Mouse (Mus musculus): ENCODE results near the gene Itk.
A peak's percentile ranks its signal among the peaks of the same experiment; 100 is the strongest.

Gene Itk

DNA sequence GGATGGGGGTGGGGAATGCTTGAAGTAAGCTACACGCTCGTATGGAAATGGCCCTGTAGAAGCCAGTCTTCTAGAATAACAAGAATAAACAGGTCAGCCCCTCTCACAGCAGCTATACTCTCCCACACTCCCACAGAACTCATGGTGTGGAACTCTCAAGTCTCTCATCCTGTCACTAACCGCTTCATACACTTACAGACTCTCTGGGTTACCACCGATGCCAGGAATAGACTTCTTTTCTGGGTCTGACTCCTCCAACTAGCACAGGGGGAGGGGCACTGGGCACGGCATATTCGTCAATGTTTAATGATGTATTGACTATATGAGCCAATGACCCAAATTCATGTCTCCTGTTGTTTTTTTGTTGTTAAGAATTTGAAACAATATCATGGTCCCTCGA lies 82.5 kb downstream of the Itk start:
- DNase-seq (ENCODE audit: low spot score) = no peak

DNA sequence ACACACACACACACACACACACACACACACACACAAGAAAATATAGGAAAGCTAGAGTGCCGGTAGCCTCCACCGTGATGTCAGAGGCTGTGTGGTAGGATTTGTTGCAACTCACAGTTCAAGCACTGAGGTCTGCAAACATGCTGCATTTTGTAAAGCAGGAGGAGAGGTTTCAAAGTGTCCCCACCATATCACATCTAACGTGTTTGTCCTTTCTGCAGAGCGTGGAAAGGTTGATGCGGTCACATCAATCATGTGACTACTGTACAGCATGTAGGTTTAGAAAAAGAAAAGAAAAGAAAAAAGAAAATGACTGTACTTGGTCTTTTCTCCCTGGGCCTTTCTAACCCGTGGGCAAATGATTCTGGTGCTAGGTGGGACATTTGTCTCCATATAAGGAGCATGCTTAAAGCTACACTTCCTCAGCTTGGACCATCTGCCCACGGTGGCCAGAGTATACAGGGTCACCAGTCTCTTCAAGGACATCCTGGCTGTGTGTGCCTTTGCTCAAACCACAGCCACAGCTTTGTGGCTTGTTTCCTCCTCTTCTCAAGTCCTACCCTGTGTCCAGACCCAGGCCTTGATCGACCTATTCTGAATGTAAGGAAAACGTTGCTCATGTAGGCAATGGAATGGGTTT lies 83.3 kb downstream of the Itk start:
- no peak for DNase-seq (ENCODE audit: low spot score)

DNA sequence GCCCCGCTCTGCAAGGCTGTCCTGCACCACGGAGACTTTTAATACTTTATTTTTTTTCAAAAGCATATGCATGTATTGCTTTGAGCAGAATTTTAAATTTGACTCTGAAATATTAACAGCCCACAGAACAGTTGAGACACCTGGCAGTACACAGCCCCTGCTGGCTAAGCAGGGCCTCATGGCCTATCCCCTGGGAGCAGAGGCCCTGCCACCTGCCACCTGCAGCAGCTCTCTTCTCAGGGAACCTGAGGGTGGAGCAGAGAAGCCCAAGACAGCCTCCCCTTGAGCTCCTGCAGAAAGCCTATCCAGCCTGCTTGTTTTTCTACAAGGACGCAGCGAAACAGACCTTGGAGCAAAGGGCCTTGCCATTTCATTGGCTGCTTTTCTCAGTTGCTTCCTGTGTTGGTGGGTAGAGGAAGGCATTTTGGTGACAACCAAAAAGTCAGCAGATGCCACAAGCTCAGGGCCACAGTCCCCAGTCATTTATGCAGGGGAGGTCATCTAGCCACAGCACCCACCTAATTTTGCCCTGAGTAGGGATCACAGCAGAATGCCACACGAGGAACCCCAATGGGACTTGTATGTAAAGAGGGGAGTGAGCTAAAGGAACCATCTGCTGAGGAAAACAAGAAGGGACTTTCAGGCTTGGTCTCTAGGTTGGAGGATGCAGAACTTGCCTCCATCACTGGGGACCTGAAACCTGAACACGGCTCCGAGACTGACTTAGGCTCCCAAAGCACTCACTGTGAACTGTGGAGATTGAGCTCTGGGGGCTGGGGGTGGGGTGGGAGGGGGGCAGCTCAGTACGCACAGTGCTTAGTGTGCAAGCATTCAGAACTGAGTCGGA lies 84.2 kb downstream of the Itk start:
- DNase-seq (ENCODE audit: low spot score) = no peak

DNA sequence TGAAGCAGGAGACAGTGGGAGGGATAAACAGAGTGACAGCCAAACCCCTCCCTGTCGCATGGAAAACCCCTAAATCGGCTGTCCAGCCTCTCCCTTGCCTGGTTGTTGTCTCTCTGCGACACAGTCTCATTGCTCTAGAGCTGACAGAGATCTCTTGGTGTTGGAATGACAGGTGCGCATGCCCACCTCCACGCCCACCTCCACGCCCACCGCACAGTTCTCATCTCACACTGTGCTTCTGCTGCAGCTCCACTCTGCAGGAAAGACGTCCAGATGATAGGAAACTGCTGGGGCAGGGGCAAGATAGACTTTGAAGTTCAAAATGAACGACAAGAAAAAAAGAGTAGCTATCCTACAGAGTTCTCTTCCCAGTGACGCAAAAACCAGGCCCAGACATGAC lies 85.2 kb downstream of the Itk start:
- DNase-seq (ENCODE audit: low spot score) = no peak

DNA sequence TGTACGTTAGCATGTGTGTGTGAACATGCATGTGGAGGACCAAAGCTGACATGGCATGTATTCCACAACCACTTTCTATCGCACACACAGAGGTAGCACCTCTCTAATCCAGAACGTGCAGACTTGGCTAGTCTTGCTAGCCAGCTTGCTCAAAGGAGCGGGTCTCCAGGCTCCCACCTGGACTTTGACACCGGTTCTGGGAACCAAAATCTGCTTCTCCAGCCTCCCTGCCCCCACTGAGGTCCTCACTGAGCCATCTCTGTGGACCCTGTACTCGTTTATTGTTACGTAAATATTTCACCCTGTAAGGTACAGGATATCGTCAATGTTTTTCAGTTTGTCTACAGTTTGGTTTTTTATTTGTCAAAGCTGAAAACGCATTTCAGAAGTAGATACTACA lies 86.8 kb downstream of the Itk start:
- DNase-seq (ENCODE audit: low spot score) = no peak

DNA sequence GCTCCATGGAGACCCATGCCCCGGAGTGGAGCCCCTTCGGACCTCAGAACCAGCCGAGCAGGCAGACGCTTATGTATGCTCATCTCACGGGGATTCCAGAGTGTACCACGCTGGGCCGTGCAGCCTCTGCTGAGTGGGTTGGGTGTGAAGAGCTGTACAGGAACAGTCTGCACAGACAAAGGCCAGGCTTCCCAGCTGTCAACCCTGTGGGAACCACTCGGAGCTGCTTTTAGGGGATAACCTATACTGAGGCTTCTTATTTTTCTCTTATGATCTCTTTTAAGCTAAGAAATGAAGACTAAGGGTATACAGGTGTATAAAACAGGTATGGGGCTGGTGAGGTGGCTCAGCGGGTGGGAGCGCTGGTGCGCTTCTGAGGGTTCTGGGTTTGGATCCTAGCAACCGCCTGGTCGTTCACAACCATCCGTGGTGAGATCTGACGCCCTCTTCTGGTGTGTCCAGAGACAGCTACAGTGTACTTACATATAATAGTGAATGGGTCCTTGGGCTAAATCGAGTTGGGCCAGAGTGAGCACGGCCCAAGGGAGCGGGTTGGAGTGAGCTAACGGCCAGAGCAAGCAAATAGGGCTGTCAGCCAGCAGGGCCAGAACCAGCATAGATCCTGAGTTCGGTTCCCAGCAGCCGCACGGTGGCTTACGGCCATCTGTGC lies 87.6 kb downstream of the Itk start:
- no peak for DNase-seq (ENCODE audit: low spot score)

DNA sequence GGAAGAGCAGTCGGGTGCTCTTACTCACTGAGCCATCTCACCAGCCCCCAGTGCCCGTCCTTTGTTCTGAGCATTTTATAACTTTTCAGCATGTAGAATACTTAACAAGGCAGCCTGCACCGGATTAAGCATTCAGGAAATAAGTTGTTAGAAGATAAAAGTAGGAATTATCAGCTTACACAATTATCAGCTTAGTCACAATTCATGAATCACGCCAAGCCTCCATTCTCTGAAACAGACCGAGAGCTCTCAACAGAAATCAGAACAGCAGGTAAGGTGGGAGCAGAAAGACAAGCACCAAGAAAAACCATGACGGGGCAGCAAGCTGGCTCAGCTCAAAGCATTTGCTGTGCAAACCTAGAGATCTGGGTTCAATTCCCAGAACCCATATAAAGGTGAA lies 89.4 kb downstream of the Itk start:
- DNase-seq (ENCODE audit: low spot score) = no peak

DNA sequence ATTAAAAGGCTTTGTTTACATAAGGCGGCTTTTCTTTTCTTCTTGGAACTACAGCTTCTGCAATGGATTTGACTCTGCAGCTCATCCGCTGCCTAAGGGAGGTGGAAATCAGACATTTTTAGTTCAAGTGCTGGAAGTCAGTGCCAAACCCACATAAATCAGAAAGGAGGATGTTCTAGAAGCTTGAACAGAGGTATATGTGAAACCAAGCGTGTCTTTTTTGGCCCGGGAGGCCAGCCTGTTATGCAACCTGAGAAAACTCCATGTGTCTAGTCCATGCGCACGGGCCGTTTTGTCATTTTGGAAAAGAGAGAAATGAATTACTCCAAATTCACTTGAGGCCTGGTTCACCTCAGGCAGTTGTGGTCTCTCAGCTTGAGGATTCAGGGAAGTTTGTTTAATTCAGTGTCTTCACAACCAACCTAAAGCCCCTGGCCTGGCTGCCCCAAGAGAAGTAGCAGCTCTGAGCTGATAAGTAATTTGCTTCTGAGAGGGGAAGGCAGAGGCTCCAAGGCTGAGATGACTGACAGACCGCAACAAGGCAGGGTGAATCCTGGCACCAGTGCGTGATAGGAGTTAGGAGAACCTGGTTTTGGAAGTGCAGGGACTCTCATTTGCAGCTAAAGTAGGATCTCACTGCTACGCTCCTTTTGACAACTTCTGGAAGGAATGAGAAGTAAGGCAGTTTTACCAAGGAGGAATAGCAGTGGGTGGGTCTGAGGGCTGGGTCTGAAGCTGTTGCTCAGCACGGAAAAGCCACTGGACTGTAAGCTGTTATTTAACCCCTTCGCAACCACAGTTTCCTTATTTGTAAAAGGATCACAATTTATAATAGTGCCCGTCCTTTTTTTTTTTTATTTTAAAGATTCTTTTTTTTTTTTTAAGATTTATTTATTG lies 90.2 kb downstream of the Itk start:
- DNase-seq (ENCODE audit: low spot score) = peak; percentile 26

DNA sequence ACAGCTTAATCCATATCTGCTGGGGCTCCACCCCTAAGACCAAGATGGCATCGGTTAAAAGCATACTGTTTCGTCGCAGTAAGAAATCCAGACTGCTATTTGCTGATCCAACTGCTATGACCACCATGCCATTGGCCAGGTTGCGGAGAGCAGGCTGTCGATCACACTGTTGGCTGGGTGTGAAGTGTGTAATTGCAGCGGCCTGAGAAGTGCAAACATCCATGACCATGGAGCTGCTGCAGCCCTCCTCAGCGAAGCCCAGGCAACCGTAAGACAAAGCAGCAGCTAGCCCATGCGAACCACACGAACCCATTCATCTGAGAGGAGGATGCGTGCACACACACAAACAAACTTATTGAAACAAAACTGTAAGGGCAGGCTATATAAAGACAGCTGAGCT lies 94.9 kb downstream of the Itk start:
- no peak for DNase-seq (ENCODE audit: low spot score)

DNA sequence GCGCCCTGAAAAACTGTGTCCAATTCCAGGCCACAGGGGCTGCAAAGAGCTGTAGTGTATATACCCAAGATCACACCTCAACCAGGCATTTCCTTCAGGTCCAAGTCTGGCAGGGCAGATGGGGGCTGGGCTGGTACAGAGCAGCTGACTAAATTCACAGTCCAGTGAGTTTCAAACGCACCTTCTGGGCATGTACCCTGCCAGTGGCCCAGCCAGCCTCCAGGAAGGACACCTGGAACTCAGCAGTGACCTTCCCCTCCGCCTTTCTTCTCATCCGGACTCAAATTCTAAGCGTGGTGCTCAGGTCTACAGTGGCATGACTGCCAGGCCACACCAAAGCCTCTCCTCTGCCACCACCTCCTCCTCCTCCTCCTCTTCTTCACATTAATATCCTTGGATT lies 95.8 kb downstream of the Itk start:
- no peak for DNase-seq (ENCODE audit: low spot score)

DNA sequence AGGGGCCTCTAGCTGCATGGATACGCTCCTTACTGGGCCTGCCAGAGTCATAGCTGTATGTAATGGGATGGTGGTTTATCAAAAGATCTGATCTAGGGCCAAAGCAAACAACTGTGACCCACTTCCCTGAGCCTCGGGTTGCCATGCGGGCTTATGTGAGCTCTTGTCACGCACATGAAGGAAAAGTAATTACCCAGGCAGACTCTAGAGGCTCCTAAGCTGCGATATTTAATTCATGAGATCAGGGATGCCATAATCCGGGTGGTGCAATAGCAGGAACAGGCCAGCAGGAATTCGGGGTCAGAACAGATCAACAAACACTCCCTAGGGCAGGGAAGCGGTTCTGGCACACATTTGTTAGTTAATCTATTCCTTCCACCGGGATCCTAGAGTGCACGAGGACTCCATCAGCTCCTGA lies 98.3 kb downstream of the Itk start:
- DNase-seq (ENCODE audit: low spot score) = peak; percentile 8

DNA sequence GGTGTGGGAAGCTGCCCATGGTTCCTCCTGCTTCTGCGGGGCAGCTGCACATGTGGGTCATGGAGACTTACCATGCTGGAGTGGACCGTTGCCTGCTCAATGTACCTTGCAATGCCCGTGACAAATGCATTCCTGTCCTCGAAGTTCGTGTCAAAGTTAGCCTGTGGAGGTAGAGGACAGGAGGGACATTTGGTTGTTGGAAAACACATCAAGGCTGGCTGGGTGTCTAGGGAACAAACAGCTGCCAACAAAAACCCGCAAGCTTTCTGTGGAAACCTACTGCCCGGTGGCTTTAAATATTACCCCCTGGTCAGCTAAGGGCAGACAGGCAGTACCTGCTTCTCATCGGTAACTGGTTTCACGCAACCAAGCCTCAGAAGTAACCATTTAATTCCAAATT lies 99.8 kb downstream of the Itk start:
- DNase-seq (ENCODE audit: low spot score) = no peak

DNA sequence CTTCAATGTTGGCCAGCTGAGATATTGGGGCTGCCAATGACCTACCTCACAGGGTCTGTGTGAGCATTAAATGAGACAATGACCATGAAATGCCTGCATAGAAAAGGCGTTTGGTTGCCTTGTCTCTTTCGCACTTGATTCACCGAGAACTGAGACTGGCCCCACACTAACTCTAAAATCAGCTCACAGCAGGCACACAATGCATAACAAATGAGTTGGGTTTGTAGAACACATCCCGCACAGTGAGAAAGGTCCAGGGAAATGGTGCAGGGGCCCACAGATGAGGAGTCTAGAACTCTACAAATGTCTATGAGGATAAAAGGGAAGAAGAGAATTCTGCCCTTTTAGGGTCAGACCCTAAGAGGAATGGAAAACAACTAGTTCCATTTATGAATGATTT lies 100.3 kb downstream of the Itk start:
- no peak for DNase-seq (ENCODE audit: low spot score)

DNA sequence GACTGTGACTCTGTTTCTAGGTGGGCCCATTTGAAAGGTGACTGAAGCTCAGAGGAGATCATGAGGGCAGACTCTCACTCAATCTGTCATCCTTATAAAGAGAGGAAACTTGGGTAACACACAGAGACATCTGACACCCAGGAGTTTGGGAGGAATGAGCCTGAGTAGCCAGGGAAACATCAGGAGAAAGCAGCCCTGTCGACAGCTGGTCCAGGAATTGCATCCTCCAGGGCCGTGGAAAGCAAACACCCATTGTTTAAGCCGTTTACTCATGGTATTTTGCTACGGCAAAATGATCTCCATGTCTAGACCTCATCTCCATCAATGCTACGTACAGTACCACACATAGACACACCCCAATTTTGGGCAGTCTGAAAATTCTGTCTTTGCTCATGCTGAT lies 101.2 kb downstream of the Itk start:
- no peak for DNase-seq (ENCODE audit: low spot score)

DNA sequence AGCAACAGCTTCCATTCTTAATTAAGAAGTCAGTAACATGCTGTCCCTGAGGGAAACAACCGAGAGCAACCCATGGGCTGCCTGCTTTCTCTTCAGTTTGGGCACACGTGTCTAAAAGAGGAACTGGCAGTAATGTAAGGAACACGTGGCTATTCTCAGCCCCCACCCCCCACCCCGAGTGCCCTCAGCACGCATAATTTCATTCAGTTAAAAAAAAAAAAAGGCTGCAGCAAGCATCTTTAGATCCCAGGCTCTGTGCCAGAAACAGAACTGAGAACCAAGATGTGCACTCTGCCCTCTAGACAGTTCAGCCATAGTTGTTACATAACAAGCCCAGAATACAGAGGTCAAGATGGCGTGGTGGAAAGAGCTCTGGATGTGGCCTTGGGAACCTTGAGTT lies 102.5 kb downstream of the Itk start:
- no peak for DNase-seq (ENCODE audit: low spot score)

DNA sequence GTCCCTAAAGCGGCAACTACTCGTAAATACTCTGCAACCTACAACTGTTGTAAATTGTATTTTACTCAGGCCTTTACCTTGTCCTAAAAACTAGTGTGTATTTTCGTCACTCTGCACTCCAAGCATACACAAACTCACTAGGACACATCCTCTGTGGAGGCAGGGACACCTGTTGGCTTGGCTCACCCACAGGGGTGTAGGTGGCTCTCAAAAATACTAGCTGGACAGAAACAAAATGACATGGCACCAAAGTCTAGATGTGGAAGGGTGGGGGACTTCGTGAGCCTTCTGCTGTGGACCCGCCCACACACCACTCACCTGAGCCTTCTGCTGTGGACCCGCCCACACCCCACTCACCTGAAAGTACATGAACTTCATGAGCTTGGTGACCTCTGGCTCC lies 105.5 kb downstream of the Itk start:
- DNase-seq (ENCODE audit: low spot score) = no peak

DNA sequence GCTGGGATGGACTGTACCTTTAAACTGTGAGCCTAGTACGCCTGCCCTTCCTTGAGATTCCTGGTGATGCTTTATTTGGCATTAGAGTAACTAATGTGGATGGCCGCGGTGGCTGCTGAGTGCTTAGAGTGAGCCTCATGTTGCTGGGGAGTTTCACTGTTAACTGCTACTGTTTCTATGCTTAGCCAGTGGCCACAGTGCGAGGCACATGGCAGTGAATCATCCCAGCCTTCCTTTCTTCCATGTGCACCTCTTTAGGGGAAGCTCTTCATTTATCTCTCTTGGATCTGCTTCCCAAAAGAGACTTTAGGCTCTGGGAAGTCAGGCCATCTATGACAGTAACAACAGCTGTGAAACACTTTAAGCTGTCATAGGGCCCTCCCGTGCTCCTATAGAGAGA lies 106.7 kb downstream of the Itk start:
- DNase-seq (ENCODE audit: low spot score) = no peak

DNA sequence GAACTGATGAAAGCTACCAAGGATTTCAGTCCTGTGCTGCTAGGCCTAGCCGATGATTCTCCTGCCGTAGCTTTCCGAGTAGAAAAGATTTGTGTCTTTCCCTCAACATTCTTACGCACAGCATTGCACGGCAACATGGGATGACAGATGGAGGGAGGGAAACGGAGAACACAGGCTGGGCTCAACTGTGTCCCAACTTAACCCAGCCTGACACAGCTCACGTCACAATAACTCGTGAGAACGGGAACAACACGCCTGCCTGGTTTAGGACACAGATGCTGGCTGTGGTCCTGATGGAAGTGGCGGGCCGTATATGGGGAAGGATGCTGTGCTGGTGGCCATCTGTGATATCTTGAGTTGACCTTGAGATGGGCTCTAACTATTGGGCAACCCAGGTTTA lies 110.6 kb downstream of the Itk start:
- no peak for DNase-seq (ENCODE audit: low spot score)

DNA sequence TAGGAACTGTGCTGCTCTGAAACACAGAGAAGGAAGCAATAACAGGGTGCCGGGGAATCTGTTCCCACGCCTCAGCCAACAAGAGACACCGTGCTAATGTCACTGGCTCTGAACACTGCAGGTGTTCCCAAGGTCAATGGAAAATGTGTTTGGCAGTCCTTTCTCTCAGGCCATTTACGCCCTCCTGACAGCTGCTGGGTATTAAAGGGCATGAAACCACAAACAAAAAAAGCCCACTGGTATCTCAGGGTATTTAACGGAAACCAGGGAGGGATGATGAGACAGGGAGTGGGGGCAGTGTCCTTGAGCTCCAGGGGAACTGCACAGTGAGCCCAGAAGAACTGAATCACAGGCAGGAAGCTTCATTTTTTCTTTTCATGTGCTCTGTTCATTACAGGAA lies 111.2 kb downstream of the Itk start:
- no peak for DNase-seq (ENCODE audit: low spot score)

DNA sequence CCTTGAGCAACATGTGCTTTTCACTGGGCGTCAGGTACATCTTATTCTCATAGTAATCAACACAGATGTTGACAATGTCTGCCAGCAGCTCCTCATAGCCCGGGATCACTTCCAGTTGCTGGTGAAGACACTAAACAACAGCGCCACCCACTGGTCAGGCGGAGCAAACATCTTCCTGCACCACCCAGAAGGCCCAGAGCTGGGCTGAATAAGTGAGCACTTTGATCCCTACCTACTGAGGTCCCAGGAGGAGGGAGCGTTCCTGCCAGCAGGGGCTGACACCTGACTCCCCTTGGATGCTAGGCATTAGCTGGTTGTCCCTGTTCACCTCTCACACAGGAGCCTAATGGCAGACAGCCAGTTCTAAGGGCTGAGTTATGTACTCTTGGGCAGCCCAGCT lies 112.5 kb downstream of the Itk start:
- DNase-seq (ENCODE audit: low spot score) = peak; percentile 26

DNA sequence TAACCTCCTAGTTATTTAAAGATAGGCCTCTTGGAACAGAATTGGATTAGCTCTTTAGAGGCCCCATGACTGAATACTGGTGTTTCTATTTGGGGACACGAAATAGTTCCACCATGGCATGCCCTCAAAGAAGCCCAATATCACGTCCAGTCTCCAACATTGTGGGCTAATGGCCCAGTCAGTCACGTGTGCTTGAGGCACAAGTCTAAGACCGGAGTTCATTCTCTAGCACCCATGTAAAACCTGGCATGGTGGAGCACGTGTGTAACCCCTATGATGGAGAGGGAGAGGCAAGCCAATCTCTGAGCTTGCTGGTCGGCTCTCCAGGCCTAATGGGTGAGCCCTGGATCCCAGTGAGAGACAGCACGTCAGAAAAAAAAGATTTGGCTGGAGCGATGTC lies 113.1 kb downstream of the Itk start:
- DNase-seq (ENCODE audit: low spot score) = no peak

DNA sequence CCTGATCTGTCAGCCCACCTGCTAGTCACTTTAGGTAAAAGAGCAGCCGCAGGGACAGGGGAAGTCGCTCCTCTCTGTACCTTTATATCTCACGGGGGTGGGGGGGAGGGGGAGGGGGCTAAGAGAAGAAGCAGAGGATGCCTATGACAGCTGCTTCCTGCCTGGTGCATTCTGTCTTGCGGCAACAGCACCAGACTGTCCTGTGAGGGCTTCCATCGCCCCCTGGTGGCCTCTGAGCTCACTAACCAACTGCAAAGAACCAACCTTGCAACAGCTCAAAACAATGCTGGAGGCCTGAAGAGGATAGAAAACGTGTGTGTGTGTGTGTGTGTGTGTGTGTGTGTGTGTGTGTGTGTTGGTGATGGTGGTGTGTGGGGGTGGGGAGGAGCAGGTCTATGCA lies 114.0 kb downstream of the Itk start:
- peak; percentile 80 for DNase-seq (ENCODE audit: low spot score)

Data from urinary bladder, postnatal 14 days (tissue).